Mouse (Mus musculus): ENCODE data around the gene Cdc42.

Cdc42 gene

GRCm38 (mm10) chr4:137316027-137316770 is 41.3 kb downstream of the Cdc42 start:
- DNase-seq (ENCODE audit: extremely low read depth, low read depth), result no peak

- DNase-seq (ENCODE audit: extremely low read depth, low read depth), result no peak
Measured at GRCm38 (mm10) chr4:137315061-137315460, 42.5 kb downstream of the Cdc42 start.

GRCm38 (mm10) chr4:137314561-137314960 is 43.0 kb downstream of the Cdc42 start:
- no peak for DNase-seq (ENCODE audit: extremely low read depth, low read depth)

GRCm38 (mm10) chr4:137313511-137313910 is 44.0 kb downstream of the Cdc42 start:
- DNase-seq (ENCODE audit: extremely low read depth, low read depth), result peak; percentile 9

- peak; percentile 11 for DNase-seq (ENCODE audit: extremely low read depth, low read depth)
Measured at GRCm38 (mm10) chr4:137308377-137308776, 49.1 kb downstream of the Cdc42 start.

GRCm38 (mm10) chr4:137306991-137307706 is 50.4 kb downstream of the Cdc42 start:
- DNase-seq (ENCODE audit: extremely low read depth, low read depth), result no peak

- DNase-seq (ENCODE audit: extremely low read depth, low read depth), result no peak
Measured at GRCm38 (mm10) chr4:137306577-137306888, 51.0 kb downstream of the Cdc42 start.

- DNase-seq (ENCODE audit: extremely low read depth, low read depth), result no peak
Measured at GRCm38 (mm10) chr4:137305831-137306576, 51.5 kb downstream of the Cdc42 start.

- DNase-seq (ENCODE audit: extremely low read depth, low read depth), result no peak
Measured at GRCm38 (mm10) chr4:137305066-137305465, 52.5 kb downstream of the Cdc42 start.

- DNase-seq (ENCODE audit: extremely low read depth, low read depth), result no peak
Measured at GRCm38 (mm10) chr4:137304106-137304505, 53.4 kb downstream of the Cdc42 start.

GRCm38 (mm10) chr4:137301635-137302034 is 55.9 kb downstream of the Cdc42 start:
- no peak for DNase-seq (ENCODE audit: extremely low read depth, low read depth)

- no peak for DNase-seq (ENCODE audit: extremely low read depth, low read depth)
Measured at GRCm38 (mm10) chr4:137300227-137300626, 57.3 kb downstream of the Cdc42 start.

GRCm38 (mm10) chr4:137298406-137298805 is 59.1 kb downstream of the Cdc42 start:
- no peak for DNase-seq (ENCODE audit: extremely low read depth, low read depth)

GRCm38 (mm10) chr4:137297611-137298010 is 59.9 kb downstream of the Cdc42 start:
- no peak for DNase-seq (ENCODE audit: extremely low read depth, low read depth)

GRCm38 (mm10) chr4:137294951-137295350 is 62.6 kb downstream of the Cdc42 start:
- DNase-seq (ENCODE audit: extremely low read depth, low read depth), result no peak

GRCm38 (mm10) chr4:137294474-137294873 is 63.0 kb downstream of the Cdc42 start:
- no peak for DNase-seq (ENCODE audit: extremely low read depth, low read depth)

GRCm38 (mm10) chr4:137294032-137294431 is 63.5 kb downstream of the Cdc42 start:
- no peak for DNase-seq (ENCODE audit: extremely low read depth, low read depth)

GRCm38 (mm10) chr4:137292625-137293024 is 64.9 kb downstream of the Cdc42 start:
- DNase-seq (ENCODE audit: extremely low read depth, low read depth), result no peak

GRCm38 (mm10) chr4:137290250-137290649 is 67.3 kb downstream of the Cdc42 start:
- DNase-seq (ENCODE audit: extremely low read depth, low read depth), result no peak

GRCm38 (mm10) chr4:137289701-137290100 is 67.8 kb downstream of the Cdc42 start:
- DNase-seq (ENCODE audit: extremely low read depth, low read depth), result no peak

- no peak for DNase-seq (ENCODE audit: extremely low read depth, low read depth)
Measured at GRCm38 (mm10) chr4:137287818-137288217, 69.7 kb downstream of the Cdc42 start.

- DNase-seq (ENCODE audit: extremely low read depth, low read depth), result no peak
Measured at GRCm38 (mm10) chr4:137287206-137287605, 70.3 kb downstream of the Cdc42 start.

Data from MEL-GATA-1-ER (cell line).